ENCODE assay signal across 8 mouse cellular contexts in the genomic region with DNA sequence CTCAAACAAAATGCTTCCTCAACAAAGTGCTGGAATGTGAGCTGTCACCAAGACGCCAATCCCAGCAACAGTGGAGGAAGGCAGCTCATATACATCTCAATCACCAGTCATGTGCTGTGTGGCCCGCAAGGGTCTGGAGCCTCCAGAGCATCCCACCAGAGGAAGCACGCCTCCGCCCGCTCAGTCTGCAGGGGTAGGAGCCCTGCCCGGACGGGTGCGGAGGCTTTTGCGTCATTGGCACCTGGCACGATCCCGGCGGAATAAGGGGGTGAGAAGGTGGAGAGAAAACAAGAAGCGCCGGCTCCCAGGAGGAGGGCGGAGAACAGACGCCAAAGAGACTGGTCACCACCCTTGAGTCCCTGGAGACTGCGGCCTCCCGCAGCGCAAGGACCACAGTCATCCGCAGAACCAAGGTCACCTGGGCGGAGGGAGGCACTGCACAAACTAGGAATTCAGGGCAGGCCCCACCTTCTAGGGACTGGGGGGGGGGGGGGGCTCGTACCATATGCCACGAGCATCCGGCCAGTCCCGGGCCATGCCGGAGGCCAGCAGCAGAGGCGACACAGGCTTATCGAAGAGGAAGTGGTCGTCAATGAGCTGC. TPM values are rescaled to one million over a fixed set of nuclear protein-coding genes. Genes with fewer than 3 reads are reported as not detected.
DNase-seq lines count a peak whose midpoint lies in the region; ATAC-seq lines count a peak whose summit lies in the region.

No protein-coding gene starts in this region.

- intact Hi-C loops in heart, postnatal 25 days (cut with DNase I) = no loop called here

- H3K27ac ChIP-seq in limb, embryonic 12.5 days = no peak overlapping the region
- peak overlapping the region; percentile 95 for H3K27ac ChIP-seq in midbrain, embryonic 16.5 days (ENCODE audit: low read length)

- H3K27me3 ChIP-seq in limb, embryonic 12.5 days = peaks cover 65% of the 10 kb centered on the region
- no peaks in the 10 kb centered on the region for H3K27me3 ChIP-seq in midbrain, embryonic 16.5 days (ENCODE audit: control insufficient read depth, insufficient read depth, low read depth, low read length)

- no peaks in the 10 kb centered on the region for H3K9me3 ChIP-seq in limb, embryonic 12.5 days
- H3K9me3 ChIP-seq in midbrain, embryonic 16.5 days (replicated peaks; ENCODE audit: control insufficient read depth, low read length, poor library complexity, severe bottlenecking) = no peaks in the 10 kb centered on the region

- 6% methylated on average over 28 of the region's 29 CpGs for WGBS in limb, embryonic 12.5 days
- WGBS in midbrain, embryonic 16.5 days = 1% methylated on average over 25 of the region's 29 CpGs

- H3K4me2 ChIP-seq in limb, embryonic 12.5 days = peak overlapping the region; percentile 95
- H3K4me2 ChIP-seq in midbrain, embryonic 16.5 days (ENCODE audit: low read length) = peak overlapping the region; percentile 83

- 0 out of 2 replicates have a peak, but pooled peaks have one; percentile 12 for ATAC-seq in common myeloid progenitor, adult 5-6 weeks (replicated peaks; ENCODE audit: low read depth, poor library complexity, severe bottlenecking)
- no peak for ATAC-seq in limb, embryonic 12.5 days (ENCODE audit: insufficient number of reproducible peaks, insufficient read depth, low FRiP score, low TSS enrichment, low read depth)
- no peak for ATAC-seq in midbrain, embryonic 16.5 days
- no peak for ATAC-seq in megakaryocyte progenitor cell, adult 5-6 weeks (replicated peaks; ENCODE audit: poor library complexity)

- H3K4me1 ChIP-seq in limb, embryonic 12.5 days (replicated peaks) = peaks cover 37% of the 10 kb centered on the region
- H3K4me1 ChIP-seq in midbrain, embryonic 16.5 days (ENCODE audit: control insufficient read depth, insufficient read depth, low read length) = peaks cover 29% of the 10 kb centered on the region

- no peak overlapping the region for H3K9ac ChIP-seq in limb, embryonic 12.5 days (replicated peaks)
- H3K9ac ChIP-seq in midbrain, embryonic 16.5 days (ENCODE audit: low read depth, low read length) = peak overlapping the region; percentile 99

- peak; percentile 49 for DNase-seq in ovary, postnatal 36 days (ENCODE audit: low spot score)
- no peak for DNase-seq in ovary, adult 18-20 months (ENCODE audit: low spot score)
- DNase-seq in heart, postnatal 25 days (ENCODE audit: low spot score) = peak; percentile 19
- DNase-seq in thymus, postnatal 0 days (ENCODE audit: low spot score) = no peak

- no peaks in the 10 kb centered on the region for H3K36me3 ChIP-seq in limb, embryonic 12.5 days
- no peaks in the 10 kb centered on the region for H3K36me3 ChIP-seq in midbrain, embryonic 16.5 days (ENCODE audit: control insufficient read depth, insufficient read depth, low read length)

- H3K4me3 ChIP-seq in limb, embryonic 12.5 days (replicated peaks) = peak overlapping the region; percentile 56
- H3K4me3 ChIP-seq in midbrain, embryonic 16.5 days (ENCODE audit: low read depth, low read length) = peak overlapping the region; percentile 95

RNA-seq across cellular contexts. Expression of gene Ckb, which starts 1.7 kb away (rescaled TPM):
- 1.1 and 2.8 TPM in 2 replicates for total RNA-seq in common myeloid progenitor, adult 5-6 weeks (2017)
- total RNA-seq in heart, postnatal 25 days (2021) = 10 to 100 TPM; 91.2 to 98.8 TPM
- 102 and 112 TPM in 2 replicates for polyA plus RNA-seq in limb, embryonic 12.5 days (2016; fragmentation: Nextera tagmentation; extraction: Ambion mirVana)
- 1,397 and 1,482 TPM in 2 replicates for polyA plus RNA-seq in midbrain, embryonic 16.5 days (2015; fragmentation: Nextera tagmentation; extraction: Ambion mirVana)
- 0.85 and 1.8 TPM in 2 replicates for total RNA-seq in megakaryocyte progenitor cell, adult 5-6 weeks (2015)
- total RNA-seq in megakaryocyte progenitor cell, adult 5-6 weeks (2017) = 2.0 and 4.1 TPM in 2 replicates
- 137 and 143 TPM in 2 replicates for polyA plus RNA-seq in thymus, postnatal 0 days (2015; fragmentation: Nextera tagmentation; extraction: Ambion mirVana)

RNA-seq across cellular contexts. Expression of gene Trmt61a, which starts 7.4 kb away (rescaled TPM):
- total RNA-seq in common myeloid progenitor, adult 5-6 weeks (2017) = 6.2 and 12.7 TPM in 2 replicates
- total RNA-seq in heart, postnatal 25 days (2021) = 1 to 10 TPM; 4.4 to 5.7 TPM
- polyA plus RNA-seq in limb, embryonic 12.5 days (2016; fragmentation: Nextera tagmentation; extraction: Ambion mirVana) = 10.4 and 11.4 TPM in 2 replicates
- polyA plus RNA-seq in midbrain, embryonic 16.5 days (2015; fragmentation: Nextera tagmentation; extraction: Ambion mirVana) = 9.8 and 10.4 TPM in 2 replicates
- total RNA-seq in megakaryocyte progenitor cell, adult 5-6 weeks (2015) = 8.6 and 8.8 TPM in 2 replicates
- 8.0 and 11.2 TPM in 2 replicates for total RNA-seq in megakaryocyte progenitor cell, adult 5-6 weeks (2017)
- polyA plus RNA-seq in thymus, postnatal 0 days (2015; fragmentation: Nextera tagmentation; extraction: Ambion mirVana) = 9.8 and 12.0 TPM in 2 replicates

RNA-seq across cellular contexts. Expression of gene Bag5, which starts 42.6 kb away (rescaled TPM):
- 38.3 and 44.9 TPM in 2 replicates for total RNA-seq in common myeloid progenitor, adult 5-6 weeks (2017)
- total RNA-seq in heart, postnatal 25 days (2021) = 10 to 100 TPM; 19.4 to 21.2 TPM
- 60.5 and 60.9 TPM in 2 replicates for polyA plus RNA-seq in limb, embryonic 12.5 days (2016; fragmentation: Nextera tagmentation; extraction: Ambion mirVana)
- polyA plus RNA-seq in midbrain, embryonic 16.5 days (2015; fragmentation: Nextera tagmentation; extraction: Ambion mirVana) = 70.4 and 71.8 TPM in 2 replicates
- total RNA-seq in megakaryocyte progenitor cell, adult 5-6 weeks (2015) = 23.6 and 25.8 TPM in 2 replicates
- total RNA-seq in megakaryocyte progenitor cell, adult 5-6 weeks (2017) = 29.2 and 46.3 TPM in 2 replicates
- polyA plus RNA-seq in thymus, postnatal 0 days (2015; fragmentation: Nextera tagmentation; extraction: Ambion mirVana) = 50.7 and 54.1 TPM in 2 replicates

RNA-seq across cellular contexts. Expression of gene Apopt1, which starts 42.6 kb away (rescaled TPM):
- 41.9 and 56.2 TPM in 2 replicates for total RNA-seq in common myeloid progenitor, adult 5-6 weeks (2017)
- total RNA-seq in heart, postnatal 25 days (2021) = 10 to 100 TPM; 32.1 to 36.4 TPM
- polyA plus RNA-seq in limb, embryonic 12.5 days (2016; fragmentation: Nextera tagmentation; extraction: Ambion mirVana) = 59.3 and 63.8 TPM in 2 replicates
- 52.3 and 56.8 TPM in 2 replicates for polyA plus RNA-seq in midbrain, embryonic 16.5 days (2015; fragmentation: Nextera tagmentation; extraction: Ambion mirVana)
- 67.5 and 72.1 TPM in 2 replicates for total RNA-seq in megakaryocyte progenitor cell, adult 5-6 weeks (2015)
- total RNA-seq in megakaryocyte progenitor cell, adult 5-6 weeks (2017) = 54.7 and 55.7 TPM in 2 replicates
- 60.1 and 66.6 TPM in 2 replicates for polyA plus RNA-seq in thymus, postnatal 0 days (2015; fragmentation: Nextera tagmentation; extraction: Ambion mirVana)

Comparison
In these comparisons a context has a peak if more than half of its experiments do, and no peak if none do; other contexts are left out.
1. DNase-seq: peak in ovary, postnatal 36 days (single experiment) and heart, postnatal 25 days (single experiment); none in ovary, adult 18-20 months (single experiment) and thymus, postnatal 0 days (single experiment).
2. RNA of gene Ckb, which starts 1.7 kb away (total RNA-seq): 91.2 to 98.8 TPM in heart, postnatal 25 days; 0.85 to 4.1 TPM in megakaryocyte progenitor cell, adult 5-6 weeks and 1.1 to 2.8 TPM in common myeloid progenitor, adult 5-6 weeks; every median in the first group is over 10 times any median in the second.